Comparison of ENCODE assay signal across 8 mouse cellular contexts in genomic region chr7:142093696-142094240, GRCm38 (mm10). TPM values are rescaled to one million over a fixed set of nuclear protein-coding genes. Genes with fewer than 3 reads are reported as not detected.
A peak's percentile ranks its signal among the peaks of the same experiment; 100 is the strongest.
DNase-seq lines count a peak whose midpoint lies in the region; ATAC-seq and TF ChIP-seq lines count a peak whose summit lies in the region.

No protein-coding gene starts in this region.

- no peaks in the 10 kb centered on the region for H3K36me3 ChIP-seq in liver, embryonic 14.5 days (replicated peaks; ENCODE audit: control insufficient read depth, insufficient read depth, low read depth)

- H3K4me3 ChIP-seq in liver, embryonic 14.5 days (ENCODE audit: insufficient read depth in 1 of 2, low read depth in 2 of 2, low read length in 2 of 2), result peak overlapping the region; percentile 79 to 80

- WGBS in liver, embryonic 14.5 days (ENCODE audit: insufficient replicate concordance), result 23% methylated on average over 6 of the region's 6 CpGs

- peaks cover 46% of the 10 kb centered on the region for H3K27me3 ChIP-seq in liver, embryonic 14.5 days (ENCODE audit: control insufficient read depth, insufficient read depth, low read length)

- TF ChIP-seq EP300 in liver, embryonic 14.5 days (IDR thresholded peaks at IDR 0.05; ENCODE audit: low read depth), result no peak

- ATAC-seq in cerebellum, adult (ENCODE audit: insufficient number of reproducible peaks, low FRiP score, low TSS enrichment), result no peak
- peak; percentile 14 for ATAC-seq in liver, embryonic 14.5 days (ENCODE audit: insufficient read depth)

- no peaks in the 10 kb centered on the region for H3K9me3 ChIP-seq in liver, embryonic 14.5 days (ENCODE audit: control insufficient read depth, low read length)

- DNase-seq in cerebellum, adult 9-10 months, result peak; percentile 60
- DNase-seq in spleen, postnatal 10 days (ENCODE audit: low spot score in 2 of 2), result peak; percentile 15 to 44
- DNase-seq in spleen, postnatal 14 days (ENCODE audit: low spot score in 2 of 2), result no peak
- DNase-seq in liver, embryonic 14.5 days (ENCODE audit: low read depth in 3 of 3, low spot score in 3 of 3), result no peak
- DNase-seq in right cerebral cortex, postnatal 36 days (ENCODE audit: low spot score in 2 of 2), result no peak
- no peak for DNase-seq in kidney, adult 9 months
- DNase-seq in left cerebral cortex, postnatal 25 days (ENCODE audit: low spot score in 2 of 2), result no peak

- intact Hi-C loops in left cerebral cortex, postnatal 25 days (cut with DNase I), result loop anchor here (2.0 kb wide), 1 partner anchor 141 kb away; no protein-coding TSS in a partner anchor

- peak overlapping the region; percentile 89 for H3K4me2 ChIP-seq in liver, embryonic 14.5 days (ENCODE audit: low read depth)

- H3K9ac ChIP-seq in liver, embryonic 14.5 days (replicated peaks), result peak overlapping the region; percentile 98

- TF ChIP-seq CTCF in liver, embryonic 14.5 days (IDR thresholded peaks at IDR 0.05; ENCODE audit: low read depth), result no peak

- peak overlapping the region; percentile 72 for H3K27ac ChIP-seq in liver, embryonic 14.5 days

- peaks cover 35 to 48% of the 10 kb centered on the region in 2 experiments for H3K4me1 ChIP-seq in liver, embryonic 14.5 days (replicated peaks; ENCODE audit: control insufficient read depth in 2 of 2, insufficient read depth in 2 of 2, low read length in 1 of 2)

RNA-seq across cellular contexts. Expression of gene Dusp8, which starts 1.9 kb away (rescaled TPM):
- 2.5 TPM in 2 replicates for polyA plus RNA-seq in liver, embryonic 14.5 days (2012; rRNA removed)
- polyA plus RNA-seq in liver, embryonic 14.5 days (2014; fragmentation: Nextera tagmentation; extraction: Ambion mirVana), result 3.8 and 4.2 TPM in 2 replicates
- total RNA-seq in left cerebral cortex, postnatal 25 days (2021), result 100 to 1,000 TPM; 152 TPM

RNA-seq across cellular contexts. Expression of gene Gm45618, which starts 26.8 kb away (rescaled TPM):
- not detected in 2 replicates for polyA plus RNA-seq in liver, embryonic 14.5 days (2012; rRNA removed)
- polyA plus RNA-seq in liver, embryonic 14.5 days (2014; fragmentation: Nextera tagmentation; extraction: Ambion mirVana), result not detected in 2 replicates
- not detected for total RNA-seq in left cerebral cortex, postnatal 25 days (2021)

RNA-seq across cellular contexts. Expression of gene Mob2, which starts 32.9 kb away (rescaled TPM):
- 33.9 and 41.5 TPM in 2 replicates for polyA plus RNA-seq in liver, embryonic 14.5 days (2012; rRNA removed)
- polyA plus RNA-seq in liver, embryonic 14.5 days (2014; fragmentation: Nextera tagmentation; extraction: Ambion mirVana), result 68.8 and 75.6 TPM in 2 replicates
- 10 to 100 TPM; 33.7 to 37.8 TPM for total RNA-seq in left cerebral cortex, postnatal 25 days (2021)

RNA-seq across cellular contexts. Expression of gene Gm39115, which starts 42.1 kb away (rescaled TPM):
- not detected in 2 replicates for polyA plus RNA-seq in liver, embryonic 14.5 days (2012; rRNA removed)
- not detected in 2 replicates for polyA plus RNA-seq in liver, embryonic 14.5 days (2014; fragmentation: Nextera tagmentation; extraction: Ambion mirVana)
- total RNA-seq in left cerebral cortex, postnatal 25 days (2021), result not detected

RNA-seq across cellular contexts. Expression of gene Gm45337, which starts 50.6 kb away (rescaled TPM):
- not detected in 2 replicates for polyA plus RNA-seq in liver, embryonic 14.5 days (2012; rRNA removed)
- not detected in 2 replicates for polyA plus RNA-seq in liver, embryonic 14.5 days (2014; fragmentation: Nextera tagmentation; extraction: Ambion mirVana)
- total RNA-seq in left cerebral cortex, postnatal 25 days (2021), result not detected

Comparison
In these comparisons a context has a peak if more than half of its experiments do, and no peak if none do; other contexts are left out.
1. DNase-seq: peak in cerebellum, adult 9-10 months (single experiment) and spleen, postnatal 10 days (2 of 2); none in spleen, postnatal 14 days (0 of 2), liver, embryonic 14.5 days (0 of 3), right cerebral cortex, postnatal 36 days (0 of 2), kidney, adult 9 months (single experiment) and left cerebral cortex, postnatal 25 days (0 of 2).